Mouse (Mus musculus): ENCODE results near the gene Sfrp4. TPM values are rescaled to one million over a fixed set of nuclear protein-coding genes. Genes with fewer than 3 reads are reported as not detected.

Gene Sfrp4
- polyA plus RNA-seq, 1 experiment from 2014 or later, result 0.59 TPM

GRCm38 (mm10) chr13:19636131-19636530, 13.2 kb downstream of the Sfrp4 start:
- Histone ChIP-seq H3K36me3 (no peaks in the 10 kb centered on the region), H3K9me3 (replicated peaks) (no peaks in the 10 kb centered on the region), H3K27ac (no peak overlapping the region), H3K4me2 (no peak overlapping the region), H3K4me1 (replicated peaks) (peaks cover 3% of the 10 kb centered on the region), H3K9ac (no peak overlapping the region), H3K27me3 (no peaks in the 10 kb centered on the region), H3K4me3 (replicated peaks) (no peak overlapping the region)
- ATAC-seq (ENCODE audit: low read depth) (no peak), DNase-seq (no peak)
- 36% methylated on average over 4 of the region's 4 CpGs for WGBS (ENCODE audit: insufficient replicate concordance)

GRCm38 (mm10) chr13:19640203-19640851, 17.4 kb downstream of the Sfrp4 start:
- Histone ChIP-seq H3K4me3 (replicated peaks) (no peak overlapping the region), H3K4me2 (no peak overlapping the region), H3K9me3 (replicated peaks) (no peaks in the 10 kb centered on the region), H3K4me1 (replicated peaks) (no peaks in the 10 kb centered on the region), H3K36me3 (no peaks in the 10 kb centered on the region), H3K9ac (no peak overlapping the region), H3K27me3 (0 out of 2 replicates have a peak, but pooled peaks cover 4% of the 10 kb centered on the region), H3K27ac (no peak overlapping the region)
- DNase-seq, result no peak
- WGBS (ENCODE audit: insufficient replicate concordance), result 69% methylated on average over 2 of the region's 2 CpGs
- ATAC-seq (ENCODE audit: low read depth), result no peak

GRCm38 (mm10) chr13:19643519-19643918, 20.6 kb downstream of the Sfrp4 start:
- Histone ChIP-seq H3K27ac (no peak overlapping the region), H3K27me3 (0 out of 2 replicates have a peak, but pooled peaks cover 4% of the 10 kb centered on the region), H3K4me3 (replicated peaks) (no peak overlapping the region), H3K4me2 (no peak overlapping the region), H3K9me3 (replicated peaks) (no peaks in the 10 kb centered on the region), H3K4me1 (replicated peaks) (peaks cover under 1% of the 10 kb centered on the region), H3K36me3 (no peaks in the 10 kb centered on the region), H3K9ac (no peak overlapping the region)
- ATAC-seq (ENCODE audit: low read depth) (no peak), DNase-seq (no peak)
- WGBS (ENCODE audit: insufficient replicate concordance), result 59% methylated on average over 1 of the region's 1 CpGs

GRCm38 (mm10) chr13:19644225-19644624, 21.3 kb downstream of the Sfrp4 start:
- ATAC-seq (ENCODE audit: low read depth) (no peak), DNase-seq (no peak)
- Histone ChIP-seq H3K4me3 (replicated peaks) (no peak overlapping the region), H3K27me3 (0 out of 2 replicates have a peak, but pooled peaks cover 4% of the 10 kb centered on the region), H3K36me3 (no peaks in the 10 kb centered on the region), H3K27ac (no peak overlapping the region), H3K9ac (no peak overlapping the region), H3K4me2 (no peak overlapping the region), H3K4me1 (replicated peaks) (peaks cover 8% of the 10 kb centered on the region), H3K9me3 (replicated peaks) (no peaks in the 10 kb centered on the region)
- 52% methylated on average over 2 of the region's 2 CpGs for WGBS (ENCODE audit: insufficient replicate concordance)

GRCm38 (mm10) chr13:19649824-19650223, 26.9 kb downstream of the Sfrp4 start:
- Histone ChIP-seq H3K4me3 (replicated peaks) (no peak overlapping the region), H3K36me3 (no peaks in the 10 kb centered on the region), H3K27ac (peak overlapping the region; percentile 58), H3K4me1 (replicated peaks) (peaks cover 34% of the 10 kb centered on the region), H3K9me3 (replicated peaks) (no peaks in the 10 kb centered on the region), H3K9ac (no peak overlapping the region), H3K27me3 (no peaks in the 10 kb centered on the region), H3K4me2 (peak overlapping the region; percentile 21)
- ATAC-seq (ENCODE audit: low read depth) (peak; percentile 99), DNase-seq (peak; percentile 78)
- 26% methylated on average over 2 of the region's 2 CpGs for whole genome bisulfite sequencing (ENCODE audit: insufficient replicate concordance)

- 35% methylated on average over 2 of the region's 2 CpGs for WGBS (ENCODE audit: insufficient replicate concordance)
- no peak overlapping the region for H3K4me3 ChIP-seq (replicated peaks)
- DNase-seq, result peak; percentile 30
Observed at GRCm38 (mm10) chr13:19652405-19652804, 29.5 kb downstream of the Sfrp4 start.

GRCm38 (mm10) chr13:19668355-19669140, 45.6 kb downstream of the Sfrp4 start:
- H3K4me2 ChIP-seq, result no peak overlapping the region
- no peaks in the 10 kb centered on the region for H3K9me3 ChIP-seq (replicated peaks)
- DNase-seq, result no peak
- H3K9ac ChIP-seq, result no peak overlapping the region
- no peaks in the 10 kb centered on the region for H3K4me1 ChIP-seq (replicated peaks)
- H3K36me3 ChIP-seq, result no peaks in the 10 kb centered on the region
- no peak for ATAC-seq (ENCODE audit: low read depth)
- H3K27me3 ChIP-seq, result no peaks in the 10 kb centered on the region
- H3K27ac ChIP-seq, result no peak overlapping the region
- 59% methylated on average over 4 of the region's 4 CpGs for WGBS (ENCODE audit: insufficient replicate concordance)
- H3K4me3 ChIP-seq (replicated peaks), result no peak overlapping the region

More at GRCm38 (mm10) chr13:19652405-19652804, 29.5 kb downstream of the Sfrp4 start:
- peak; percentile 69 for ATAC-seq (ENCODE audit: low read depth)
- Histone ChIP-seq H3K4me1 (replicated peaks) (peaks cover 34% of the 10 kb centered on the region), H3K9me3 (replicated peaks) (no peaks in the 10 kb centered on the region), H3K4me2 (no peak overlapping the region), H3K27me3 (no peaks in the 10 kb centered on the region), H3K36me3 (no peaks in the 10 kb centered on the region), H3K9ac (no peak overlapping the region), H3K27ac (no peak overlapping the region)

- 72% methylated on average over 3 of the region's 3 CpGs for WGBS (ENCODE audit: insufficient replicate concordance)
- Histone ChIP-seq H3K27me3 (no peaks in the 10 kb centered on the region), H3K27ac (no peak overlapping the region), H3K36me3 (no peaks in the 10 kb centered on the region), H3K9me3 (replicated peaks) (no peaks in the 10 kb centered on the region), H3K4me3 (replicated peaks) (no peak overlapping the region), H3K9ac (no peak overlapping the region), H3K4me1 (replicated peaks) (no peaks in the 10 kb centered on the region), H3K4me2 (no peak overlapping the region)
- DNase-seq (no peak), ATAC-seq (ENCODE audit: low read depth) (no peak)
Observed at GRCm38 (mm10) chr13:19674025-19674424, 51.1 kb downstream of the Sfrp4 start.

- Histone ChIP-seq H3K36me3 (no peaks in the 10 kb centered on the region), H3K4me1 (replicated peaks) (no peaks in the 10 kb centered on the region), H3K4me3 (replicated peaks) (no peak overlapping the region), H3K9ac (no peak overlapping the region), H3K4me2 (no peak overlapping the region), H3K27ac (no peak overlapping the region), H3K27me3 (no peaks in the 10 kb centered on the region), H3K9me3 (replicated peaks) (no peaks in the 10 kb centered on the region)
- no peak for DNase-seq
- ATAC-seq (ENCODE audit: low read depth), result no peak
Observed at GRCm38 (mm10) chr13:19674601-19675000, 51.7 kb downstream of the Sfrp4 start.

Other genes with a start within 250 kb of the Sfrp4 start
- gene Stard3nl, start 227.3 kb upstream of the Sfrp4 start, polyA plus RNA-seq (2015; fragmentation: Nextera tagmentation; extraction: Ambion mirVana), result 30.7 and 34.6 TPM in 2 replicates
- 21.5 and 24.8 TPM in 2 replicates for gene Epdr1, start 3.2 kb upstream of the Sfrp4 start, polyA plus RNA-seq (2015; fragmentation: Nextera tagmentation; extraction: Ambion mirVana)
- gene Nme8, start 74.7 kb downstream of the Sfrp4 start, polyA plus RNA-seq (2015; fragmentation: Nextera tagmentation; extraction: Ambion mirVana), result not detected in 2 replicates
- 1.3 and 1.4 TPM in 2 replicates for gene Gpr141, start 201.2 kb downstream of the Sfrp4 start, polyA plus RNA-seq (2015; fragmentation: Nextera tagmentation; extraction: Ambion mirVana)